Mouse (Mus musculus) kidney, postnatal 0 days (tissue): Measurements from ENCODE around the gene Pfn1. TPM values are rescaled to one million over a fixed set of nuclear protein-coding genes. Genes with fewer than 3 reads are reported as not detected.

Source experiments
- ATAC-seq: fragments of 200-750 bp; cut with Nextera tagmentation; replicated peaks from 2 replicates; pipeline ENCODE4 v1.8.0; 2017; ENCODE audit warnings: low read depth, moderate number of reproducible peaks, moderate TSS enrichment, moderate library complexity; ENCODE audit not compliant: low FRiP score
- DNase-seq: peaks from one replicate; pipeline ENCODE4 v3.0.0-alpha.2; 2016; ENCODE audit warnings: low spot score
- H3K27ac ChIP-seq: fragments of 300-500 bp; sonication (generic); 2 replicates; pipeline ENCODE4 v1.5.1; 2014; ENCODE audit warnings: mild to moderate bottlenecking
- H3K27me3 ChIP-seq: fragments of 300-500 bp; sonication (generic); 2 replicates; pipeline ENCODE4 v1.6.1; 2014; ENCODE audit warnings: low read length, mixed read lengths; ENCODE audit not compliant: insufficient read depth
- H3K36me3 ChIP-seq: fragments of 300-500 bp; sonication (generic); 2 replicates; pipeline ENCODE4 v1.6.1; 2014; ENCODE audit warnings: low read length, mixed read lengths; ENCODE audit not compliant: insufficient read depth
- H3K4me1 ChIP-seq: fragments of 300-500 bp; sonication (generic); replicated peaks from 2 replicates; pipeline ENCODE4 v1.6.1; 2014; ENCODE audit warnings: antibody characterized with exemption, low read length, mixed read lengths; ENCODE audit not compliant: insufficient read depth
- H3K4me2 ChIP-seq: fragments of 300-500 bp; sonication (generic); 2 replicates; pipeline ENCODE4 v1.6.1; 2014; ENCODE audit warnings: mild to moderate bottlenecking, low read length, moderate library complexity, mixed read lengths
- H3K4me3 ChIP-seq: fragments of 300-500 bp; sonication (generic); replicated peaks from 2 replicates; pipeline ENCODE4 v1.5.1; 2014; ENCODE audit warnings: low read depth, low read length
- H3K9ac ChIP-seq: fragments of 300-500 bp; sonication (generic); 2 replicates; pipeline ENCODE4 v1.6.1; 2014; ENCODE audit warnings: low read depth, low read length
- H3K9me3 ChIP-seq: fragments of 300-500 bp; sonication (generic); replicated peaks from 2 replicates; pipeline ENCODE4 v1.6.1; 2016; ENCODE audit warnings: low read length, inconsistent platforms, mixed read lengths
- CTCF ChIP-seq: IDR thresholded peaks from 2 replicates; pipeline ENCODE4 v1.5.1; 2016; ENCODE audit warnings: antibody characterized with exemption, low read depth, mild to moderate bottlenecking, moderate library complexity
- WGBS: fragments of 180-500 bp; shearing (Covaris S2); extraction: QIAGEN DNeasy Blood & Tissue Kit; methylation state at CpG from one replicate; pipeline ENCODE4 v1.1.7; 2014; 5-methylcytosine and 5-hydroxymethylcytosine counted together
- polyA plus RNA-seq: library from polyadenylated mRNA; unstranded; fragments of >200 nt; fragmentation: Nextera tagmentation; extraction: Ambion mirVana; gene quantifications from 2 replicates; pipeline ENCODE4 v1.2.1, GENCODE M21; 2015

Gene Pfn1
- polyA plus RNA-seq, 1 experiment from 2014 or later, result 1,513 TPM

GRCm38 (mm10) chr11:70608381-70609066, 45.9 kb downstream of the Pfn1 start:
- Histone ChIP-seq H3K36me3 (peaks cover 79% of the 10 kb centered on the region), H3K4me2 (no peak overlapping the region), H3K4me3 (no peak overlapping the region), H3K4me1 (no peaks in the 10 kb centered on the region), H3K9ac (no peak overlapping the region), H3K27me3 (no peaks in the 10 kb centered on the region), H3K9me3 (no peaks in the 10 kb centered on the region), H3K27ac (0 out of 2 replicates have a peak overlapping the region, but pooled peaks have one; percentile 19)
- peak; percentile 75 for DNase-seq
- WGBS, result 72% methylated on average over 26 of the region's 26 CpGs
- ATAC-seq, result peak; percentile 77
- peak; percentile 62 for TF ChIP-seq CTCF

- no peak for TF ChIP-seq CTCF
- Histone ChIP-seq H3K4me2 (no peak overlapping the region), H3K4me3 (no peak overlapping the region), H3K9me3 (no peaks in the 10 kb centered on the region), H3K27me3 (no peaks in the 10 kb centered on the region), H3K27ac (no peak overlapping the region), H3K4me1 (no peaks in the 10 kb centered on the region), H3K36me3 (peaks cover 77% of the 10 kb centered on the region), H3K9ac (no peak overlapping the region)
- ATAC-seq, result no peak
- WGBS, result 92% methylated on average over 9 of the region's 9 CpGs
- no peak for DNase-seq
These were observed 46.8 kb downstream of the Pfn1 start for GRCm38 (mm10) chr11:70607611-70608010.

DNA sequence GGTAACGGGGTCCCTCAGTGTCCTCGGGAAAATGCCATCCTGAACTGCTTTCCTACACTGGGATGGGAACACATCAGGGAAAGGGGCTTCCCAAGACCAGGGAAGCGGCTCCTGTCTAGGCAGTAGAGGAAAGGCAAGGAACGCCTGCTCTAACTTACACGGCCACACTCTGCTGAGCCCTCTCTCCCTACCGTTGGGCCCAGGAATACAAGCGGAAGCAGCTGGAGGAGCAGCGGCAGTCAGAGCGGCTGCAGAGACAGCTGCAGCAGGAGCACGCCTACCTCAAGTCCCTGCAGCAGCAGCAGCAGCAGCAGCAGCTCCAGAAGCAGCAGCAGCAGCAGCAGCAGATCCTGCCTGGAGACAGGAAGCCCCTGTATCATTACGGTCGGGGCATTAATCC, 47.7 kb downstream of the Pfn1 start:
- Histone ChIP-seq H3K9me3 (no peaks in the 10 kb centered on the region), H3K4me3 (no peak overlapping the region), H3K27me3 (no peaks in the 10 kb centered on the region), H3K36me3 (peaks cover 77% of the 10 kb centered on the region), H3K4me2 (no peak overlapping the region), H3K9ac (no peak overlapping the region), H3K27ac (no peak overlapping the region), H3K4me1 (no peaks in the 10 kb centered on the region)
- ATAC-seq (no peak), DNase-seq (no peak)
- WGBS, result 74% methylated on average over 12 of the region's 12 CpGs
- no peak for TF ChIP-seq CTCF

- no peaks in the 10 kb centered on the region for H3K9me3 ChIP-seq
- TF ChIP-seq CTCF, result peak; percentile 93
- no peak overlapping the region for H3K9ac ChIP-seq
- 52% methylated on average over 14 of the region's 14 CpGs for WGBS
- ATAC-seq (no peak), DNase-seq (peak; percentile 79)
- H3K4me3 ChIP-seq, result no peak overlapping the region
- no peaks in the 10 kb centered on the region for H3K4me1 ChIP-seq
- peaks cover 64% of the 10 kb centered on the region for H3K36me3 ChIP-seq
- H3K27ac ChIP-seq, result no peak overlapping the region
- H3K27me3 ChIP-seq, result no peaks in the 10 kb centered on the region
- H3K4me2 ChIP-seq, result no peak overlapping the region
These were observed 49.3 kb downstream of the Pfn1 start for GRCm38 (mm10) chr11:70605024-70605566.

Other genes with a start within 250 kb of the Pfn1 start
- 18.8 and 20.2 TPM in 2 replicates for gene Pelp1, start 244.6 kb downstream of the Pfn1 start, polyA plus RNA-seq
- 12.0 and 13.5 TPM in 2 replicates for gene Arrb2, start 222.0 kb downstream of the Pfn1 start, polyA plus RNA-seq
- gene Med11, start 202.7 kb downstream of the Pfn1 start, polyA plus RNA-seq, result 33.5 and 38.3 TPM in 2 replicates
- gene Zmynd15, start 195.2 kb downstream of the Pfn1 start, polyA plus RNA-seq, result 0.82 and 1.5 TPM in 2 replicates
- 16.7 and 17.6 TPM in 2 replicates for gene Cxcl16, start 194.7 kb downstream of the Pfn1 start, polyA plus RNA-seq
- 0.84 and 1.5 TPM in 2 replicates for gene Tm4sf5, start 149.4 kb downstream of the Pfn1 start, polyA plus RNA-seq
- gene Vmo1, start 140.0 kb downstream of the Pfn1 start, polyA plus RNA-seq, result 0.57 and 0.66 TPM in 2 replicates
- 0.56 and 0.87 TPM in 2 replicates for gene Gltpd2, start 135.4 kb downstream of the Pfn1 start, polyA plus RNA-seq
- 686 and 703 TPM in 2 replicates for gene Psmb6, start 129.3 kb downstream of the Pfn1 start, polyA plus RNA-seq
- not detected in 2 replicates for gene Gm40193, start 121.7 kb downstream of the Pfn1 start, polyA plus RNA-seq
- gene Pld2, start 114.6 kb downstream of the Pfn1 start, polyA plus RNA-seq, result 6.7 and 7.2 TPM in 2 replicates
- 11.5 and 12.1 TPM in 2 replicates for gene Mink1, start 91.8 kb downstream of the Pfn1 start, polyA plus RNA-seq
- gene 4930544D05Rik, start 38.8 kb downstream of the Pfn1 start, polyA plus RNA-seq, result not detected in 2 replicates
- 0.25 and 0.29 TPM in 2 replicates for gene Chrne, start 35.4 kb downstream of the Pfn1 start, polyA plus RNA-seq
- gene Gp1ba, start 15.5 kb downstream of the Pfn1 start, polyA plus RNA-seq, result 0.16 and 0.19 TPM in 2 replicates
- gene Rnf167, start 7.4 kb downstream of the Pfn1 start, polyA plus RNA-seq, result 109 and 113 TPM in 2 replicates
- gene Slc25a11, start 7.2 kb downstream of the Pfn1 start, polyA plus RNA-seq, result 227 and 239 TPM in 2 replicates
- gene Eno3, start 2.6 kb upstream of the Pfn1 start, polyA plus RNA-seq, result 9.7 and 10.0 TPM in 2 replicates
- gene Spag7, start 14.8 kb upstream of the Pfn1 start, polyA plus RNA-seq, result 91.5 and 102 TPM in 2 replicates
- 9.2 and 9.4 TPM in 2 replicates for gene Camta2, start 33.5 kb upstream of the Pfn1 start, polyA plus RNA-seq
- gene Inca1, start 45.5 kb upstream of the Pfn1 start, polyA plus RNA-seq, result 2.3 and 3.0 TPM in 2 replicates
- gene Kif1c, start 45.9 kb upstream of the Pfn1 start, polyA plus RNA-seq, result 3.5 and 3.6 TPM in 2 replicates
- 7.1 and 7.7 TPM in 2 replicates for gene Zfp3, start 109.6 kb upstream of the Pfn1 start, polyA plus RNA-seq
- 0.55 and 0.84 TPM in 2 replicates for gene Scimp, start 157.9 kb upstream of the Pfn1 start, polyA plus RNA-seq
- 35.4 and 37.5 TPM in 2 replicates for gene Rabep1, start 190.1 kb upstream of the Pfn1 start, polyA plus RNA-seq